Mouse (Mus musculus): ENCODE data around the gene Thrb. TPM values are rescaled to one million over a fixed set of nuclear protein-coding genes. Genes with fewer than 3 reads are reported as not detected.

The Thrb gene
- polyA plus RNA-seq, 1 experiment from 2014 or later, result 1.2 TPM

DNA sequence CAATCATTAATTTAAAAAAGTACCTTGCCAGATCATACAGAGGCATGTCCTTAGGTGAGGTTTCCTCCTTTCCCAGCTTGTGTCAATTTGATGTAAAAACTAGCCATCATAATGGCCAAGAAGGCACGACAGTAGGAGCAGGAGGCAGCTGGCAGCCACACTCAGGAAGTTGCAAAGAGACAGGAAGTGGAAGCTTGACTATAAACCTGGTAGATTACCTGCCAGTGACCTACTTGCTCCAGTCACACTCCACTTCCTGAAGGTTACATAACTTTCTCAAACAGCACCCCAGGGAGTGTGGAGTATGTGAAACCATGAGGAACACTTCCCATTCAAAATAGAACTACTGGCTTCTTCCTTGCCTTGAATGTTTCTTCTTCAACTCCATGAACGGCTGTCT, 361.7 kb downstream of the Thrb start:
- Histone ChIP-seq H3K9me3 (replicated peaks; ENCODE audit: control insufficient read depth, low read length) (no peaks in the 10 kb centered on the region), H3K36me3 (ENCODE audit: control insufficient read depth, insufficient read depth) (no peaks in the 10 kb centered on the region), H3K4me3 (ENCODE audit: low read length) (no peak overlapping the region), H3K27me3 (ENCODE audit: control insufficient read depth, insufficient read depth, low read length) (no peaks in the 10 kb centered on the region), H3K4me1 (ENCODE audit: control insufficient read depth, insufficient read depth, low read length) (no peaks in the 10 kb centered on the region), H3K9ac (ENCODE audit: low read length) (no peak overlapping the region), H3K27ac (ENCODE audit: low read length) (no peak overlapping the region), H3K4me2 (ENCODE audit: low read depth, low read length) (no peak overlapping the region)
- WGBS, result 62% methylated on average over 2 of the region's 2 CpGs
- no peak for ATAC-seq (replicated peaks; ENCODE audit: extremely low read depth, insufficient read depth, low FRiP score)

DNA sequence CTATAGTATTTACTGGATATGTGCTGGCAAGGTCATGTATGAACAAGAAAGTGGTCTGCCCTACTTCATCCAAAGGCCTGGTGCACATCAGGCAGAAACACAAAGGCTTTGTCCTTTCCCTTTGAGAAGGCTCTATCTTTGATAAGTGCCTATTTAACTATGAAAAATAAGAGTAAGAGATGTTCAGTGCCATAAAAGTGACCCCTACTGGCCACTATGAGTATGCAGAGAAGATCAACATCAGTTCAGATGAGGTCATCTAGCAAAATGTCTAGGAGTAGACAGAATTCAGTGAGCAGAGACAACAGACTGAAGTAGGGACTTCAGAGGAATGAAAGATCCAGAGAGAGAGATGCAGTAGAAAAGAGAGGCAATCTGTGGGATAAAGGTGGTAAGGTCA, 362.3 kb downstream of the Thrb start:
- H3K36me3 ChIP-seq (ENCODE audit: control insufficient read depth, insufficient read depth), result no peaks in the 10 kb centered on the region
- no peak overlapping the region for H3K4me2 ChIP-seq (ENCODE audit: low read depth, low read length)
- H3K27me3 ChIP-seq (ENCODE audit: control insufficient read depth, insufficient read depth, low read length), result no peaks in the 10 kb centered on the region
- no peak for ATAC-seq (replicated peaks; ENCODE audit: extremely low read depth, insufficient read depth, low FRiP score)
- no peak overlapping the region for H3K4me3 ChIP-seq (ENCODE audit: low read length)
- no peaks in the 10 kb centered on the region for H3K4me1 ChIP-seq (ENCODE audit: control insufficient read depth, insufficient read depth, low read length)
- no peaks in the 10 kb centered on the region for H3K9me3 ChIP-seq (replicated peaks; ENCODE audit: control insufficient read depth, low read length)
- no peak overlapping the region for H3K9ac ChIP-seq (ENCODE audit: low read length)
- no peak overlapping the region for H3K27ac ChIP-seq (ENCODE audit: low read length)

DNA sequence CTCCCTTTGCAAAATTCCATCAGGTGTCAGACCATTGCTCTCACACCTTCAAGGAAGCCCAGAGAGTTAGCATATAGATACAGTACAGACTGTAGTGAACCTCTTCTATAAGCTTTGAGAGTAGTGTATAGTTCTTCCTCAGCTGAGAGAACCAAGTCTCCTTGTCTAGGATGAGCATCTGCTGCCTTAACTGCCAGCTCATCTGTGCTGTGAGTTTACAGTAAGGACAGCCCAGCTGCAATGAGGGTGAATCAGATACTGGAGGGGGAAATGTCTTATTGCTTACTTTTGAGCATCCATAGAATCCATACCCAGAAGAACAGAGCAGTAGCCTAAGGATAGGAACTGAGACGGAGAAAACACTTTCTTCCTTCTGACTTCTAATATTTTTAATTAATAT, 367.8 kb downstream of the Thrb start:
- no peaks in the 10 kb centered on the region for H3K9me3 ChIP-seq (replicated peaks; ENCODE audit: control insufficient read depth, low read length)
- no peak overlapping the region for H3K4me3 ChIP-seq (ENCODE audit: low read length)
- no peaks in the 10 kb centered on the region for H3K27me3 ChIP-seq (ENCODE audit: control insufficient read depth, insufficient read depth, low read length)
- no peaks in the 10 kb centered on the region for H3K4me1 ChIP-seq (ENCODE audit: control insufficient read depth, insufficient read depth, low read length)
- ATAC-seq (replicated peaks; ENCODE audit: extremely low read depth, insufficient read depth, low FRiP score), result no peak
- WGBS, result 85% methylated on average over 1 of the region's 1 CpGs
- H3K9ac ChIP-seq (ENCODE audit: low read length), result no peak overlapping the region
- no peaks in the 10 kb centered on the region for H3K36me3 ChIP-seq (ENCODE audit: control insufficient read depth, insufficient read depth)
- no peak overlapping the region for H3K4me2 ChIP-seq (ENCODE audit: low read depth, low read length)
- H3K27ac ChIP-seq (ENCODE audit: low read length), result no peak overlapping the region

DNA sequence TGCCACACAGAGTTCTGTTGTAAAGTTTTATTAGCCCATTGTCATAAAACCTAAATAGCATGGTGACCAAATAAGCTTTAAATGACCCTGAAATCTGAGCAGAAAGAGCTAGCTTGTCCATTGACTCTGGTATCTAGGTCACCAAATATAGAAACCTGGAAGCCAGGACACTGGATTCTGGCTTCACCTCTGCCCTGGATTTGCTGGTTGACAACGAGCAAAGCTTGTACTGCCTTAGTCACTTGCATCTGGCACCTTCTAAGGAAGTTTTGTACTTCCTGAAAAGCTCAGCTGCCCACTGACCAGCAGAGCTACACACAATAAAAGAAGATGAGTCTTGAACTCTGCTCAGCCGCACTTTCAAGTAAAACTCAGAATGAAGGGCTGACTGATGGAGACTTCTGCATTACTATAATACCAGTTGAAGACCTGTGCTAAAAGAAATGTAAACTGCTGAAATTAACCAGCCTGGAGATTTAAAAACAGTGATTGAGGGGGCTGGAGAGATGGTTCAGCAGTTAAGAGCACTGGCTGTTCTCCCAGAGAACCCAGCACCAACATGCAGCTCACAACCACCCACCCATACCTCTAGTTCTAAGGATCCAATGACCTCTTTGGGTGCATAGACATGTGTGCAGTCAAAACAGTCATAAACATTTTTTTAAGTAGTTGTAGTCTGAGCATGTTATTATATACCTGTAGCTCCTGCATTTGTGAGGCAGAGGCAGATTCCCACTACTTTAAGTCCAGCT, 369.3 kb downstream of the Thrb start:
- no peaks in the 10 kb centered on the region for H3K4me1 ChIP-seq (ENCODE audit: control insufficient read depth, insufficient read depth, low read length)
- H3K9ac ChIP-seq (ENCODE audit: low read length), result no peak overlapping the region
- H3K4me3 ChIP-seq (ENCODE audit: low read length), result no peak overlapping the region
- WGBS, result 51% methylated on average over 2 of the region's 2 CpGs
- H3K9me3 ChIP-seq (replicated peaks; ENCODE audit: control insufficient read depth, low read length), result no peaks in the 10 kb centered on the region
- no peak overlapping the region for H3K4me2 ChIP-seq (ENCODE audit: low read depth, low read length)
- H3K27me3 ChIP-seq (ENCODE audit: control insufficient read depth, insufficient read depth, low read length), result no peaks in the 10 kb centered on the region
- ATAC-seq (replicated peaks; ENCODE audit: extremely low read depth, insufficient read depth, low FRiP score), result no peak
- H3K36me3 ChIP-seq (ENCODE audit: control insufficient read depth, insufficient read depth), result no peaks in the 10 kb centered on the region
- no peak overlapping the region for H3K27ac ChIP-seq (ENCODE audit: low read length)

DNA sequence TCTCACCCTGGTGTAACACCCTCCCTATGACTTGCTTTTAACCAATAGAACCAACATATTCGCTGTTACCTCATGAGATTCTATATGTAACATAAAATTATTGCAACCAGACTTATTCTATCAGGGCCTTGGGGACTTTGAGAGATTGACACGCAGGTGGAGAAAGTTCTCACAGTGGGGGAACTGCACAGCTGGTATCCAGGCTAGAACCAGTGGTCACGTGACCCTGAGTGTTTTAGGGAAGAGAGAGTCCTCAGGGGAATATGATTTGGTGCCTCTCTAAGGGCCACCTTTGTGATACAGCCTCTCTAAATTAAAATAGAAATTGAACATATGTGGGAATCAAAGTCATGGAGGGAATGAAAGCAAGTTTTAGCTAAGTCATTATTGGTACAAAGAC, 371.9 kb downstream of the Thrb start:
- H3K4me1 ChIP-seq (ENCODE audit: control insufficient read depth, insufficient read depth, low read length), result no peaks in the 10 kb centered on the region
- no peak overlapping the region for H3K4me3 ChIP-seq (ENCODE audit: low read length)
- no peak overlapping the region for H3K4me2 ChIP-seq (ENCODE audit: low read depth, low read length)
- no peak for ATAC-seq (replicated peaks; ENCODE audit: extremely low read depth, insufficient read depth, low FRiP score)
- H3K9ac ChIP-seq (ENCODE audit: low read length), result no peak overlapping the region
- WGBS, result 77% methylated on average over 3 of the region's 3 CpGs
- no peak overlapping the region for H3K27ac ChIP-seq (ENCODE audit: low read length)
- no peaks in the 10 kb centered on the region for H3K36me3 ChIP-seq (ENCODE audit: control insufficient read depth, insufficient read depth)
- H3K27me3 ChIP-seq (ENCODE audit: control insufficient read depth, insufficient read depth, low read length), result no peaks in the 10 kb centered on the region
- no peaks in the 10 kb centered on the region for H3K9me3 ChIP-seq (replicated peaks; ENCODE audit: control insufficient read depth, low read length)

DNA sequence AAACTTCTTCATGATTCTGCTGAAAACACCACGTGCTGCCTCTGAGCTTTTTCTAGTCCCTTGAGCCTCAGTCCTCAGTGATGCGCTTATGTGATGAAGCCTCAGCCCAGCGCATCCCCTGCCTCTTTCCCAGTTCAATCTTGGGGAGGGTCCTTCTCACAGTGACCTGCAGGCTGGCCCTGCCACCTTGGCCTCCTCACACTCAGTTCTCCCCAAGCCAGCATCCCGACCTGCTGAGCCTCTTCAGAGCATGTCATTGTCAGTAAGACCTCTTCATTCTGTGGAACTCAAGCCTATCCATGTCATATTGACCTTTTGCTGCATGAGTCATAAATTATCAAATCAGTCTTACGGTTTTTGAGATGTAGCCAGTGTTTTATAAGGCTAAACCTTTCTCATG, 376.5 kb downstream of the Thrb start:
- no peak for ATAC-seq (replicated peaks; ENCODE audit: extremely low read depth, insufficient read depth, low FRiP score)

DNA sequence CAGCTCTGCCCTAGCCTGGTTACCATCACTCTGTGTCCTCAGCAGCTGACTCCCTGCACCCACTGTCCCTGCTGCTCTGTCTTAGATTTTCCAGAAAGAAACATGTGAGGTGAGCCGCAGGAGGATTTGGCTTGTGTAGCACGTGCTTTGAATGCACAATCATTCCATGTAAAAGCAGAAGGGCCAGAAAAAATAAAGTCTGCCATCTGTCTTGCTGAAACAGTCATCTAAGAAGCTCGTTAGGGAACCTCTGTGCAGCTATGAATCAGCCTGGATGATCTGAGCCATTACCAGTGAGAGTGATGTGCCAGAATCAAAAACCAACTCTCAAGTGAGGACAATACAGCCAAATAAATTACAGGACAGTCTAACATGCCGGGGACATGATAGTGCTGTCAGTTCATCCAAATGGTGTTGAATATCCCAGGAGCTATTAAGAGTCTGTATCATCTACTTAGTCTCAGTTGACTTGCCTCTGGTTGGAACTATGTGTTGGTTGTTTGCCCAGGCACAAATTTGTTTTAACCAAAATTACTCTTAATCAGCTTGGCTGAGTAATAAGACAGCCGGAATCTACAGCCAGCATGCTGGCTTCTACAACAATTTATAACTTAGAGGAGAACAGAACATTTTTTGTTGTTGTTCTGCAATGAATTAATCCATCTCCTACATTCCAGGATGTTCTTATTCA, 402.2 kb downstream of the Thrb start:
- Histone ChIP-seq H3K4me1 (ENCODE audit: control insufficient read depth, insufficient read depth, low read length) (no peaks in the 10 kb centered on the region), H3K9me3 (replicated peaks; ENCODE audit: control insufficient read depth, low read length) (peaks cover 2% of the 10 kb centered on the region; the same call in 1 of the 2 replicates), H3K4me3 (ENCODE audit: low read length) (no peak overlapping the region), H3K27ac (ENCODE audit: low read length) (no peak overlapping the region), H3K4me2 (ENCODE audit: low read depth, low read length) (no peak overlapping the region), H3K27me3 (ENCODE audit: control insufficient read depth, insufficient read depth, low read length) (no peaks in the 10 kb centered on the region), H3K9ac (ENCODE audit: low read length) (no peak overlapping the region), H3K36me3 (ENCODE audit: control insufficient read depth, insufficient read depth) (no peaks in the 10 kb centered on the region)
- no peak for ATAC-seq (replicated peaks; ENCODE audit: extremely low read depth, insufficient read depth, low FRiP score)
- WGBS, result 62% methylated on average over 5 of the region's 5 CpGs

More for the DNA sequence above, 376.5 kb downstream of the Thrb start:
- H3K27ac ChIP-seq (ENCODE audit: low read length), result no peak overlapping the region
- no peaks in the 10 kb centered on the region for H3K27me3 ChIP-seq (ENCODE audit: control insufficient read depth, insufficient read depth, low read length)
- H3K36me3 ChIP-seq (ENCODE audit: control insufficient read depth, insufficient read depth), result no peaks in the 10 kb centered on the region
- H3K4me2 ChIP-seq (ENCODE audit: low read depth, low read length), result no peak overlapping the region
- WGBS, result 69% methylated on average over 5 of the region's 5 CpGs
- H3K9ac ChIP-seq (ENCODE audit: low read length), result no peak overlapping the region
- H3K4me3 ChIP-seq (ENCODE audit: low read length), result no peak overlapping the region
- H3K9me3 ChIP-seq (replicated peaks; ENCODE audit: control insufficient read depth, low read length), result no peaks in the 10 kb centered on the region
- H3K4me1 ChIP-seq (ENCODE audit: control insufficient read depth, insufficient read depth, low read length), result no peaks in the 10 kb centered on the region

Measured in heart, embryonic 16.5 days (tissue).